Mouse (Mus musculus): ENCODE data around the gene Gm20823. TPM values are rescaled to one million over a fixed set of nuclear protein-coding genes. Genes with fewer than 3 reads are reported as not detected.

The Gm20823 gene
- not detected for polyA plus RNA-seq (2014; fragmentation: Illumina TruSeq; extraction: RNeasy Lipid Tissue Mini Kit (QIAGEN cat#74804); ENCODE audit: low read depth, low replicate concordance)

GRCm38 (mm10) chrY:62464745-62465144, at the start of gene Gm20823:
Gene Gm20823, minus strand, starts transcription at chrY:62464845.

All from adrenal gland, adult 10 weeks (tissue).